Mouse (Mus musculus): ENCODE measurements around the gene Opcml. TPM values are rescaled to one million over a fixed set of nuclear protein-coding genes. Genes with fewer than 3 reads are reported as not detected.

Opcml gene
- polyA plus RNA-seq, 1 experiment, result 1.8 TPM

DNA sequence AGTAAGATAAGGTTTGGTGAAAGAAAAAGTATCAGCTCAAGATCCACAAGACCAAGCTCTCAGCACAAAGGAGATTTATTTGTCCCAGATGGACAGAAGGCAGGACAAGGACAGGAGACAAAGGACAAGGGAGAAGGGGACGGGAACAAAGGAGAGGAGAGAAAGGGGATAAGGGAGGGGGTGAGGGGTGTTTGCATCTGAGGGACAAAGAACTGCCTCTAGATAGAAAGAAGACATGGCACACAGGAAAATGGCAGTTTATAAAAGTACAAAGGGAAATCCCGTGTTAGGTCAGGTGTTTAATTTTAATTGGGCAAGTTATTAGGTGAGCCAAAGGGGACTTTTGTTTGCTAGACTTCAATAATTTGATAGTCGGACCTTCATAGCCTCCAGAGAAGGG lies 801.6 kb downstream of the Opcml start:
- Histone ChIP-seq H3K27ac (replicated peaks; ENCODE audit: low read depth, low read length) (no peak overlapping the region), H3K4me1 (ENCODE audit: control insufficient read depth, insufficient read depth, insufficient read length, low read length) (no peaks in the 10 kb centered on the region), H3K4me3 (ENCODE audit: insufficient read depth, low read depth, low read length) (no peak overlapping the region)

DNA sequence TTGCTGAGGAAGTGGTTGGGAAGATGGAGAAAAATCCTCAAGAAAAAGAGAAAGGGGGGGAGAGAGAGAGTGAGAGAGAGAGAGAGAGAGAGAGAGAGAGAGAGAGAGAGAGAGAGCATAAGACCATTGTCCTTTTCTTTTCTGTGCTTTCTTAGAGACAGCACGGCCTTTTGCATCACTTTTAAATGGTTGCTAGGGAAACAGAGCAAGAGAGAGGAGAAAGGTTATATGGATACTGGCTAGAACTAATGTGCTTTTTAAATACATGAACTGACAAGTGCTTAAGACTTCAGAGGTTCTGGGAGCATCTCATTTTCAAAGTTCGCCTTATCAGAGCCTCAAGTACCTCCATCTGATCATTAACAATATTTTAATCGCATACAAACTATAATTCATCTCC lies 804.5 kb downstream of the Opcml start:
- Histone ChIP-seq H3K4me1 (ENCODE audit: control insufficient read depth, insufficient read depth, insufficient read length, low read length) (no peaks in the 10 kb centered on the region), H3K4me3 (ENCODE audit: insufficient read depth, low read depth, low read length) (no peak overlapping the region), H3K27ac (replicated peaks; ENCODE audit: low read depth, low read length) (no peak overlapping the region)

DNA sequence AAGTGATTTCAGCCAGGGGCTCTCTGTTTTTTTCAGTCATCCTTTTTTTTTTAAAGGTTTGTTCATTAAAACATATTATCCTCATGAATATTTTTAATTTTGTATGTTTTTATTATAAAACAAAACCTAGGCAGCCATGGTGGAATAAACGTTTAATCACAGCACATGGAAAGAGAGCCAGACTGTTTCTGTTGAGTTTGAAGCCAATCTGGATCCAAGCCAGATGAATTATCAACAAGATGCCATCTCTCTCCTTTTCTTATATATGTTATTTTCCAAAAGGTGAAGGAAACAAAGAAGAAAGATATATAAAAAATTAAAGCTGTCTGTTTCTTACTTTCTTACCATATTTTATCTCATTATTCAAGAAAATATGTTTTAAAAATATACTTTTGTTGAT lies 815.0 kb downstream of the Opcml start:
- H3K27ac ChIP-seq (replicated peaks; ENCODE audit: low read depth, low read length), result no peak overlapping the region
- no peaks in the 10 kb centered on the region for H3K4me1 ChIP-seq (ENCODE audit: control insufficient read depth, insufficient read depth, insufficient read length, low read length)
- no peak overlapping the region for H3K4me3 ChIP-seq (ENCODE audit: insufficient read depth, low read depth, low read length)

DNA sequence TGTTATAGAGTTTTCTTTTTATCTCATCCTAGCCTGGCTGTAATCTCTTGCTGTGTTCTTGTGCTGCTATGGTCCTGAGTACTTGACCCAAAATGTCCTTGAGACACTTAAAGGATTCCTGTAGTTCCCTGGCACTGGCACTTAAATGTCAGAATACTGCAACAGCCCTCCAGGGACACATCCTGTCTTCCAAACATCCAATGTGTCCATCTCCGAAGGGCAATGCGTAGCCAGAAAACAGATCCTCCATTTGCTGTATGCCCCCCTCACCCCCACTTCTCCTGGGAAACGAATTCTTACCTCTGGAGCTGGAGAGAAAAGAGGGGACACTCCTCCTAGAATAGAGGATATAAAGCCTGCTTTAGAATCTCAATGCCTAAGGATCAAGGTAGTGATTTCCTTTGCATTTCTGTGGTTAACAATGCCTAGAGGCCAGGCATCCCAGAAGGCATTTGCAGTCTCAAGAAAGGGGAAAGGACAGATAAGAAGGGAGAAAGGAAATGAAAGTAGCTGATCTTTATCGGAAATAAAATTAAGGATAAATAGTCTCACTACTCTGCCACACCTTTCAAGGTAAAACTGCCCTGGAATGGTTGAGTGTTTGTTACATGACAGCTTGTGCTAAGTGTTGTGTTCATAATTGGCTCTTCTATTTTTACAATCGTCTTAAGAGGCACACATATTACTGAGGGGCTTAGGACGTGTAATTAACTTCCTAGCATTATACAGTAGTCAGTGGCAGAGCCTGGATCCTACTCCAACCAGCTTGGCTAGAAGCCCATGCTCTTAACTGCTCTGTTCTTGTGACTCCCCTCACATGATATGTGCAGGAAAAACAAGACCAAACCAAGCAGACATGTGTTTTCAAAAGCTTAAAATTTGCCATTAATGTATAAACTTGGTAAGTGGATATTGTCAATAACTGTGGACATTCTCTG lies 823.4 kb downstream of the Opcml start:
- Histone ChIP-seq H3K4me3 (ENCODE audit: insufficient read depth, low read depth, low read length) (no peak overlapping the region), H3K4me1 (ENCODE audit: control insufficient read depth, insufficient read depth, insufficient read length, low read length) (no peaks in the 10 kb centered on the region), H3K27ac (replicated peaks; ENCODE audit: low read depth, low read length) (no peak overlapping the region)

DNA sequence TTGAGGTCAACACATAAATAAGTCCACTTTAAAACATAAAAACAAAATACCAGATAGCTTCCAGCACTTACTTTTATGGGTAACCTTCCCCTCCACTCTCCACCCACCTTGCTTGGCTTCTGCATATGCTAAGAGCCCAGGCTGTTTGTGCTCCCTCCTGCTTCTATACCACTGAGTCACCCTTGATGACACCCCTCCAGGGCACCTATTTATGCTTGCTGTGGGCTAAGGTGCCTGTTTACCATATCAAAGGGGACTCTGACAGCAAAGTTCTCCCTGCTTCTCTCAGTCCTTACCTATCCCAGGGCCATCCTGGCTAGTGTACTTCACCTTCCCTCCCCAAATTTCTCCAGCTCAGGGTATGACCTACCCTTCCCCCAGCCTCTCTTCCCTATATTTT lies 824.9 kb downstream of the Opcml start:
- no peak overlapping the region for H3K27ac ChIP-seq (replicated peaks; ENCODE audit: low read depth, low read length)
- H3K4me3 ChIP-seq (ENCODE audit: insufficient read depth, low read depth, low read length), result no peak overlapping the region
- no peaks in the 10 kb centered on the region for H3K4me1 ChIP-seq (ENCODE audit: control insufficient read depth, insufficient read depth, insufficient read length, low read length)

GRCm38 (mm10) chr9:28617666-28618065 lies 827.1 kb downstream of the Opcml start:
- Histone ChIP-seq H3K4me1 (ENCODE audit: control insufficient read depth, insufficient read depth, insufficient read length, low read length) (no peaks in the 10 kb centered on the region), H3K4me3 (ENCODE audit: insufficient read depth, low read depth, low read length) (no peak overlapping the region), H3K27ac (replicated peaks; ENCODE audit: low read depth, low read length) (no peak overlapping the region)

GRCm38 (mm10) chr9:28618186-28618892 lies 827.8 kb downstream of the Opcml start:
- no peaks in the 10 kb centered on the region for H3K4me1 ChIP-seq (ENCODE audit: control insufficient read depth, insufficient read depth, insufficient read length, low read length)
- H3K4me3 ChIP-seq (ENCODE audit: insufficient read depth, low read depth, low read length), result no peak overlapping the region
- H3K27ac ChIP-seq (replicated peaks; ENCODE audit: low read depth, low read length), result no peak overlapping the region

DNA sequence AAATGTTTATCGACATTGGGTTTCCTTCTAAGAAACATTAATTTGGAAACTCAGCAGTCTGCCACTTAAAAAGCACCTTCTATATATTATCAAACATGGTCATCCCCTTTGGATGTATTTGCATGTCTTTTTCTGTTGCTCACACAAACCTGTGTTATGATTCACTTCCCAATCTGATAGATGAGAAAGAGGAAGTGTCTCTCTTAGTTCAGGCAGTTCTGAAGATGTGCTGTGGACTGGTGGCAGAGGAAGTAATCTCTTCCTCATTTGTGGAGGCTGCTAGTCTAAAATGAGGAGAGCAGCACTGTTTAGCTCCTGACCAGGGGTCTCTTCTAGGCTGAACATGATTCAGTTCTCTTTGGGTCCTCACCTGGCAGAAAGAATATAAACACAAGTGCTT lies 831.4 kb downstream of the Opcml start:
- H3K4me1 ChIP-seq (ENCODE audit: control insufficient read depth, insufficient read depth, insufficient read length, low read length), result no peaks in the 10 kb centered on the region
- no peak overlapping the region for H3K27ac ChIP-seq (replicated peaks; ENCODE audit: low read depth, low read length)
- H3K4me3 ChIP-seq (ENCODE audit: insufficient read depth, low read depth, low read length), result no peak overlapping the region

GRCm38 (mm10) chr9:28624870-28625269 lies 834.3 kb downstream of the Opcml start:
- H3K4me1 ChIP-seq (ENCODE audit: control insufficient read depth, insufficient read depth, insufficient read length, low read length), result no peaks in the 10 kb centered on the region
- H3K4me3 ChIP-seq (ENCODE audit: insufficient read depth, low read depth, low read length), result no peak overlapping the region
- no peak overlapping the region for H3K27ac ChIP-seq (replicated peaks; ENCODE audit: low read depth, low read length)

DNA sequence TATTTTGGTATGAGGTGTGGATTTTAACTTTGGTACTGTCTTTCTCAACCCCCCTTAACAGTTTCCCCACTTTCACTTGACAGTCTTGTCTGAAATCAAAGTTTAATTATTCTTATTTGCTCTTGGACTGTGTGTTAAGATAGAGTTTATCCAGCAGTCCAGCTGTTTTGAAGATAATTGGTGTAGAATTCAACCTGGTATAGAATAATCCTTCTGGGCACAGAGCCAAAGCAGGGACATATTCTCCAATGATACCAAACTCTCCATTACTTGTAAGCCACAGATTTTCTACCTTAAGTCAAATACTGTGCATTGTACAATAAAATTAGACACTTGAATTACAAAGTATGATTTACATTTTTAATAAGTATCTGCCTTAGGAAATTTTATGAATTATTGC lies 852.2 kb downstream of the Opcml start:
- Histone ChIP-seq H3K4me1 (ENCODE audit: control insufficient read depth, insufficient read depth, insufficient read length, low read length) (no peaks in the 10 kb centered on the region), H3K27ac (replicated peaks; ENCODE audit: low read depth, low read length) (no peak overlapping the region), H3K4me3 (ENCODE audit: insufficient read depth, low read depth, low read length) (no peak overlapping the region)

- H3K4me3 ChIP-seq (ENCODE audit: insufficient read depth, low read depth, low read length), result no peak overlapping the region
- H3K4me1 ChIP-seq (ENCODE audit: control insufficient read depth, insufficient read depth, insufficient read length, low read length), result no peaks in the 10 kb centered on the region
- no peak overlapping the region for H3K27ac ChIP-seq (replicated peaks; ENCODE audit: low read depth, low read length)
These were observed 853.5 kb downstream of the Opcml start for GRCm38 (mm10) chr9:28644063-28644462.

- no peaks in the 10 kb centered on the region for H3K4me1 ChIP-seq (ENCODE audit: control insufficient read depth, insufficient read depth, insufficient read length, low read length)
- no peak overlapping the region for H3K4me3 ChIP-seq (ENCODE audit: insufficient read depth, low read depth, low read length)
- no peak overlapping the region for H3K27ac ChIP-seq (replicated peaks; ENCODE audit: low read depth, low read length)
These were observed 859.5 kb downstream of the Opcml start for GRCm38 (mm10) chr9:28650089-28650488.

DNA sequence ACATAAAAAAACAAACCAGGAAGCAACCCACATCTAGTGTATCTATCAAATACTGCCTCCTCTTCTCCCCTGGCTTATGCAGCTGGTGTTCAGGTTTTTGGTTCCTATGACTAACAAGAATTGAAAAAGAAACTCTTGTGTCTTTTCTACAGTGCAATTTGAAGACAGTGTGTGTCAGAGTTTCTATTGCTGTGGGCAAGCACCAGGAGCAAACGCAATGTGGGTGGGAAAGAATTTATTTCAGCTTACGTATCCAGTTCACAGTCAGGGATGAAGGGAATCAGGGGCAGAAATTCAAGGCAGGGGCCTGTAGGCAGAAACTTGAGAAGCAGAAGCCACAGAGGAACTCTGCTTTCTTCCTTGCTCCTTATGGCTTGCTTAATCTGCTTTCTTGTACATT lies 869.4 kb downstream of the Opcml start:
- no peak overlapping the region for H3K4me3 ChIP-seq (ENCODE audit: insufficient read depth, low read depth, low read length)
- H3K4me1 ChIP-seq (ENCODE audit: control insufficient read depth, insufficient read depth, insufficient read length, low read length), result no peaks in the 10 kb centered on the region

GRCm38 (mm10) chr9:28662882-28663281 lies 872.3 kb downstream of the Opcml start:
- Histone ChIP-seq H3K4me3 (ENCODE audit: insufficient read depth, low read depth, low read length) (no peak overlapping the region), H3K27ac (replicated peaks; ENCODE audit: low read depth, low read length) (no peak overlapping the region), H3K4me1 (ENCODE audit: control insufficient read depth, insufficient read depth, insufficient read length, low read length) (no peaks in the 10 kb centered on the region)

More for the DNA sequence above, 869.4 kb downstream of the Opcml start:
- H3K27ac ChIP-seq (replicated peaks; ENCODE audit: low read depth, low read length), result no peak overlapping the region

GRCm38 (mm10) chr9:28680309-28680708 lies 889.7 kb downstream of the Opcml start:
- Histone ChIP-seq H3K27ac (replicated peaks; ENCODE audit: low read depth, low read length) (no peak overlapping the region), H3K4me3 (ENCODE audit: insufficient read depth, low read depth, low read length) (no peak overlapping the region), H3K4me1 (ENCODE audit: control insufficient read depth, insufficient read depth, insufficient read length, low read length) (no peaks in the 10 kb centered on the region)
